Mouse (Mus musculus): ENCODE measurements around the gene Flad1.

DNA sequence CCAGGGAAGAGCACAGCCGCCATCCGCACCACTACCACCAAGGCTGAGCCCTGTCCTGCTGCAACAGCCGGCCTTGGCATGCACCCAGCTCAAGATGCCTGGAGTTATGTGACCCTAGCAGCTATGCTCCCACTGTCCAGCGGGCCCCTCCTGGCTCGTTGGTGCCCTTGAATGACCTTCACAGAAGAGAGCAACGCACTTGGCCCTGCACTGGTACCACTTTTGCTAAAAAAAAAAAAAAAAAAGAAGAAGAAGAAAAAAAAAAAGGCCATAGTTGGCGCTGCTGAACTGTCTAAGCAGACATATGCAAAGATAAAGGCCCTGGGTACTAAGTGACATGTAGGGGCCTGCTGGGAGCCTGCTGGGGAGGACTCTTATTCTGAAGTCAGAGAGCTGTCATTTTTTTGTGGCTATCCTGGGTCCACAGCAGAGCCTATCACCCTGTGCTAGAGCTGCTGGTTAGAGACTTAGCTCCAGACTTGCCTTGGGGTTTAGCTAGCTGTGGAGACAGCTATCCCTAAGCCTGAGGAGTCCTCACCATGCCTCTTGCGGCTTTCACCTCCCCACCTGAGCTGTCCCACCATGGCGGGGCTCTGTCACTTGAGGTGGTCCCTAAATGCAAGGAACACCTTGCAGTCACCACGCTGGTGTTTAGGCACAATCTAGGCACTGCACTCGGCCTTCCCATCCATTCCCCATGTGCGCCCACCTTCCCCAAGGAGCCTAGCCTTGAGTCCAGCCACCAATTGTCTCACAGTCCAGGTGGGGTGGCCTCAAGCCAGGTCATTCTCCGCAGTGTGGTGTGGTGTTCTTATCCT lies 37.3 kb upstream of the Flad1 start:
- TF ChIP-seq POLR2A (IDR thresholded peaks at IDR 0.05; ENCODE audit: borderline replicate concordance, control insufficient read depth, low read depth, low read length): no peak
- no peak for TF ChIP-seq CTCF (IDR thresholded peaks at IDR 0.05; ENCODE audit: control insufficient read depth, insufficient read depth, low read length)
